Mouse (Mus musculus): ENCODE measurements around the gene Ano3.

DNA sequence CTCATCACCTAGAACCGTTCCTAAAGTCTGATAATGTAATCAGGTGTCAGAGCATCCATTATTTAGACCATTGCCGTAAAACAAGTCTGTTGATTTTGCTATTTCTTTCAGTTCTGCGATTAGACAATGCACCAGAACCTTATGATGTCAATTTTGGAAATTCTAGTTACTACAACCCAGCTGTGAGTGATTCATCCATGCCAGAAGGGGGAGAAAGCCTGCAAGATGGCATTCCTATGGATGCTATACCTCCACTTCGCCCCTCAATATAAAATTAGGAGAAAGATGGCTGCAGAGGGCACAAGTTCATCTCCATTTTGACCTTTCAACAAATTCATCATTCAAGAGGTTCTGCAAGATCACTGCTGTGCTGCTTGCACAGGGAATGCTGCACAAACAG lies 213.5 kb downstream of the Ano3 start:
- TF ChIP-seq GATA1 (IDR thresholded peaks at IDR 0.05; ENCODE audit: low read length) (no peak), TAL1 (IDR thresholded peaks at IDR 0.05; ENCODE audit: low read length) (no peak)

All from erythroblast, embryonic 14.5 days (primary cell).